Mouse (Mus musculus) ovary, postnatal 36 days (tissue): ENCODE data around the gene Lhfpl2.

Experiments used
- DNase-seq: peaks from one replicate; pipeline ENCODE4 v3.0.0; 2022; ENCODE audit warnings: low spot score, mixed read lengths

Gene Lhfpl2

DNA sequence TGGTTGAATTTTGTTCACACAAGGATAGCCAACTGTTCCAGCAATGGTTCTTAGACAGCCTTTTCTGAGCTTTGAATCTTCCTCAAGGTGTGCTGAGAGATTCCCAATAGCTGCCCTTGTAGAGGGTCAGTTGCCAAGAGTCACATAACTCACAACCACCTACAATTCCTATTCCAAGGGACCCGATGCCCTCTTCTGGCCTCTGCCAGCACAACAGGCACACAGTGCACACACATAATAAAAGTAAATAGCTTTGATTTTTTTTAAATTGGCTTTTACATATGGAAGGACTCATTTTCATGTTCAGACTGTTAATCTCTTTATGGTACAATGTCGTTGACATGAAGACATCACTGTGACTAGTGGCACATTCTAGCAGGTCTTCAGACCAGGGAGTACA lies 155.1 kb downstream of the Lhfpl2 start:
- no peak for DNase-seq

DNA sequence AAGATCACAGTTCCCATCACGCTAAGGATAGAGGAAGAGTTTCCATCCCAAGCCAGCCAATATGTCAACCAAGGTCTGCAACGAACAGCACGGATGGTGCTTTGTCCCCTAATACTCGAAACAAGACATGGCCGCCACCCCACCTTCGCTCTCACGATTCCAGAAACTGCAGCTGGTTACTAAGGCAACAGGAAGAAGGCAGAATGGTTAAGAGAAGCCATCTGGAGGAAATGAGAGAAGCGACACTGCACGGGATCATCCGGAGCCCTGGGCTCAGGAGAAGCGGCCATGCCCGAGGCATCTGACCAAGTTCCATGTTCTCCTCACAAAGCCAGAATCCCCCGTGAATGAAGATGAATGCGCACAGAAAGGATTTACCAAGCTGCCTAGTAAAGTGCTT lies 166.0 kb downstream of the Lhfpl2 start:
- DNase-seq, result no peak

DNA sequence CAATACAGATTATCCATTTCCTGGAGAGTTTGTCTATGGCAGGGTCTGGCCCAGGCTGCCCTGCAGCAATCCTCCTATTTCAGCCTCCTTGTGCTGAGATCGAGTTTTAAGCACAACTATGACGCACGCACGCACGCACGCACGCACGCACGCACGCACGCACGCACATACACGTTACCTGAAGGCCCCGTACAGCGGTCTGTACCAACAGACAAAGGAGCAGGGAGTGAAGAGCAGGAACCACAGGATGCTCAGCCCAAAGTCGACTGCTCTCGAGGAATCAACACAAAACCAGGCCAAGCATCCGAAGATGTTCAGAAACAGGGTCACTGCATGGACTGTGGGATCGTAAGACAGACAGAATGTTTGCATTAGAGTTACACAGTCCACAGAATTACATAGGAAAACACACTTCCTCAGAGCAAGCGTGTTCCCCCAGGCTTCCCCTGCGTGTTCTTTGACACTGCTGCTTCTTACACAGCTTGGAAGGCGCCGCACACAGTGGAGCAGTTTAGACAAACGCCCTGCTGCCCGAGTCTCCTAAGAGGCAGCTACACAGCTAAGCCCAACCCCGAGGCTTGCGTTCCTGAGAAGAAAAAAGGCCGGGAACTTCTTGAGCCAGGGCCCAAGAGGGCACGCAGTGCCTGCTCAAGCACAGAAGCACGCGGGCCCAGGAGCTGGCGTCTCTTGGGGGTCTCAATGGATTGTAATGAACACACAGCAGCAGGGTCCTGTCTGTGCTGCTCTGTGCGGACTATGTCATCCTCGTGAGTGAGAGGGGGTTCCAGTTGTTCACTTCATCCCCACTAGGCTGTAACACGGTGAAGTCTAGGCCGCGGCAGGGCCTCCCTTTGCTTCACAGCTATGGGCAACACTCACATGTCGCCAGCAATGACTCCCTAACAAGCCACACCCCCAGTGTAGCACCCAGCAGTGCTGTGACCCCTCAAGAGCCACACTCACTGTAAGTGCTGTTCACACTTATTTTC lies 167.4 kb downstream of the Lhfpl2 start:
- no peak for DNase-seq

DNA sequence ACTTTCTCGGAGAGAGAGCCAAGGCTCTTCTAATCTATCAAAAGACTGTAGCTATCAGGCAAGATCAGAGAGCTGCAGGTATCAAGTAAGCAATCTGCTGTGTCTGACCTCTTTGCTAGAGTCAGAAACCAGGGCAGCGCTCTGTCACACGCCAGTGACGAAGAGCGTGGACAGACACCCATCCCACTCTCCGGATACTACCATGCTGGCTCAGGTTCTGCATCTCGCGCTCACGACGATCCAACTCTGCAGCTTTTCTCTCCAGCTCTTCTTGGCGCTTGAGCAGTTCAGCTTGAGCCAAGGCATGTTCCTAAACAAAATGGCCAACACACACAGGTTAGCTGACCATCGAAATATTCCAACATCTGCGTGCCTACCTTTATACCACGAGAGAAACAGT lies 174.3 kb downstream of the Lhfpl2 start:
- no peak for DNase-seq

DNA sequence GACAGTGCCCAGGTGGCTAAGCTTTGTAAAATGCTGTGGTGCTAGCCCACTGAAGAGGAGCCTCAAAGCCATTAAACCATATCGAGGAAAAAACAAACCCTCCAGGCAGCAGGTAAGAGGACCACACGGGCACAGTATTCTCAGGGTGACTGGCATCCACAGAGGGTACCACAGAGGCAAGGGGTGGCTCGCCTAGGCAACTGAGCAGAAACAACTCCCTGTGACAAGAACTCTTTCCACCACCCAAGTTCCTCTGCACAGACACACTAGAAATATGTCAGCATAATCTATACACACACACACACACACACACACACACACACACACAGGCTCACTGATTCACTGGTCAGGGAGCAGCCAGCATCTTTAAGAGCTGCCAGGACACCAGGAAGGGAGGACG lies 181.9 kb downstream of the Lhfpl2 start:
- DNase-seq, result no peak

DNA sequence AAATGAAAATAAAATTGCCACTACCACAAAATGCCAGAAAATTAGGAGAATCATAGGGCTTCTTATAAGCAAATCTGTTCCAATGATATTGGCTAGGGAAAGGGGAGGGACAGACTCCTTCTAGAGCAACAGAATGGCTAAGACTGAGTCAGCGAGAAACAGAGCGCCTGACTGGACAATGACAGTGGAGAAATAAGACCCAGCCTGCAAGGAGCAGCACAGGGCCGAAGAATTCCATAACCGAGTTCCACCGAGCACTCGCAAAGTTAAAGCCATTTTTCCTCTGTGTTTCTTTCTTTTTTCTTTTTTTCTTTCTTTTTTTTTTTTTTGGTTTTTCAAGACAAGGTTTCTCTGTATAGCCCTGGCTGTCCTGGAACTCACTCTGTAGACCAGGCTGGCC lies 182.5 kb downstream of the Lhfpl2 start:
- no peak for DNase-seq

DNA sequence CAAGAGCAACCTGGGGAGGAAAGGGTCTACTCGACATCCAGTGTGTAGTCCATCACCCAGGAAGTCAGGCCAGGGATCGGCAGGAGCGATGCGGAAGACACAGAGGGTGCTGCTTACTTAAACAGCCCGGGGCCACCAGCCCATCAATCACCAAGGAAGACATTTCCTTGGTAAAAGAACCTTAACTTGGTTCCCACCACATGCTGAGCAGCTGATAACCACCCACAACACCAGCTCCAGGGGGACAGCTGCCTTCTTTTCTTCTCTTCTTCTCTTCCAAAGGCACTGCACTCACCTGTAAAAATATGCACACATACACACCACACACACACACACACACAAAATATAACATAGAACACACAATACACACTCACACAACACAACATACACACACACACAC lies 183.3 kb downstream of the Lhfpl2 start:
- no peak for DNase-seq

DNA sequence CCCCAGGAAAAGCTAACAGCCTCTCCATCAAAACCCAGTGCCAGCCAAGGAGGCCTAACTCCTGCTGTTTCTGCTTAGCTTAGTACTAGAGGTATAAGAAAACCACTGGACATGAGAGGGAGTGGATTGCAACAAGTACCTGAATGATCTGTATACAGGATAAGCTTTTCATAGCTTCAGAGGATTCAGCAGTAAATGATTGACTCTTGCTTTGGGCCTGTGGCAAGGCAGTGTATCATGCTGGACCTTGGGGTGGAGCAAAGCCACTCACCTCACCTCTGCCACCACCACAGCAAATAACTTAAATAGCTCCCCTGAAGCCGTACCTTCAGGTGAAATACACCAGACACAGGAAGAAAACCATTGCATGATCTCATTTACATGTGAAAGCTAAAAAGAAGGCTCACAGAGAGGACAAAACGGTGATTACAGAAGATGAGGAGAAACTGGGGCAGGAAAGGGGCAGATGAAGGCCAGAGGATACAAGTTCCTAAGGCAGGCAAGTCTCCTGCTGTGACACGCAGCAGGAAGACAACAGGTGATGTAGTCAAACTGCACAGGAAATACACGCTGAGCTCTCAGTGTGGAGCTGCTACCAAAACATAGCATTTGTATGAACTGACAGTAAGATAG lies 184.4 kb downstream of the Lhfpl2 start:
- no peak for DNase-seq

DNA sequence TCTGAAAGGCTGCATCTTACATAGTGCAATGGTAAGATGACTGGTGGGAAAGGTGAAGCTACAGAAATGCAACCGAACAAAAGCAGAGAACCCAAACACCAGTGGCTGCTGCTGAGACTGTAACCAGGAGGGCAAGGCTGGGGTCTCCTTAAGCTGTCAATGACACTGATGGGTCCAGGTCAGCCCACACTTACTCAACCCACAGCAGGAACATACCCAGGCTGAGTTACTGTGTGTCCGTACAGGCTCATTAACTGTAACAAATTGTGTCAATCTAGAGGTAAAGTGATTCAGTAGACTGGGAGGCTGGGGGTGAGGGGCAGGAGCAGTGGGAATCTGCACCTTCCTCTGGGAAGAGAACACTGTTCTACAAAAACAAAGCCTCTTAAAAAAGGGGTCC lies 185.3 kb downstream of the Lhfpl2 start:
- no peak for DNase-seq
